In the genomic region with DNA sequence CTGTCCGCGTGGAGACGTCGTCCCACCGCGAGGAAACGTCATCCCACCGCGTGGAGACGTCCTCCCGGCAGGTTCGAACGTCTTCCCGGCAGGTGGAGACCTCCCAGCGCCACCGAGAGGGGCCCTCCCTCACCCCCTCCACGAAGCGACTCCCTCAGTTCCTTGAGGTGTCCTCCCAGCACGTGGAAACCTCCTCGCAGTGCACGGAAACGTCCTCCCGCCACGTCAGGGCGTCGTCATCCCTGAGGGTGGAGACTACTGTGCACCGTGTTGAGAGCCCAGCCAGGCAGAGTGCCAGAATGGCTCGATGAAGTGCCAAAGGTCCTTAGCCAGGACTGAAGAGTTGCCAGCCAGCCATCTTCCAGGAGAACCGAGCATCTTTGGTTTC, we compare ENCODE assay signal across 7 mouse cellular contexts. TPM values are rescaled to one million over a fixed set of nuclear protein-coding genes. Genes with fewer than 3 reads are reported as not detected.
DNase-seq lines count a peak whose midpoint lies in the region; ATAC-seq lines count a peak whose summit lies in the region.

A gene (minus strand): TSS at position 183 of the 388 bp plus-strand sequence.

- peak; percentile 82 for DNase-seq in adipocyte (ENCODE audit: low spot score)
- DNase-seq in cerebellum, postnatal 36 days, result peak; percentile 84 to 86
- DNase-seq in gastrocnemius, postnatal 14 days, result peak; percentile 77
- DNase-seq in left cerebral cortex, postnatal 14 days (ENCODE audit: low spot score in 2 of 2), result peak; percentile 69 to 71
- peak; percentile 73 for DNase-seq in right cerebral cortex, postnatal 14 days

- intact Hi-C loops in gastrocnemius, postnatal 14 days (cut with DNase I; ENCODE audit: low total_unique reads), result loop anchor here (10.0 kb wide), 1 partner anchor 1231 kb away; a partner anchor contains a TSS
- intact Hi-C loops in left cerebral cortex, postnatal 14 days (cut with DNase I), result no loop called here

- peak; percentile 65 for ATAC-seq in inflammation-experienced regulatory T-cells, adult 6 months
- peak; percentile 68 for ATAC-seq in megakaryocyte progenitor cell, adult 5-6 weeks (replicated peaks; ENCODE audit: poor library complexity)

RNA-seq across cellular contexts. Expression of the gene that starts here (rescaled TPM):
- total RNA-seq in gastrocnemius, postnatal 14 days (2021), result 1 to 10 TPM; 6.3 to 6.7 TPM
- polyA plus RNA-seq in inflammation-experienced regulatory T-cells, adult 6 months (2017; shearing (Covaris generic)), result 10 to 100 TPM; 18.1 to 26.9 (median 22.3) TPM
- total RNA-seq in left cerebral cortex, postnatal 14 days (2021), result 10 to 100 TPM; 15.9 to 16.6 TPM
- 15.2 and 16.9 TPM in 2 replicates for total RNA-seq in megakaryocyte progenitor cell, adult 5-6 weeks (2015)
- total RNA-seq in megakaryocyte progenitor cell, adult 5-6 weeks (2017), result 12.9 and 16.7 TPM in 2 replicates

Comparison
In these comparisons a context has a peak if more than half of its experiments do, and no peak if none do; other contexts are left out.
1. Peak in every context shown above with its lines: DNase-seq and ATAC-seq.